Mouse (Mus musculus): ENCODE measurements around the gene 4930579F01Rik. TPM values are rescaled to one million over a fixed set of nuclear protein-coding genes. Genes with fewer than 3 reads are reported as not detected.

4930579F01Rik gene
- not detected for polyA plus RNA-seq (2017; shearing (Covaris generic))

GRCm38 (mm10) chr3:138193683-138194302 lies at the start of gene 4930579F01Rik:
Gene 4930579F01Rik, minus strand, starts transcription at chr3:138193825.
- no peak for ATAC-seq

- no peak for ATAC-seq
Observed at GRCm38 (mm10) chr3:138242933-138243332, 49.3 kb upstream of the 4930579F01Rik start.

- no peak for ATAC-seq
Observed at GRCm38 (mm10) chr3:138242021-138242726, 48.5 kb upstream of the 4930579F01Rik start.

- no peak for ATAC-seq
Observed at GRCm38 (mm10) chr3:138241371-138241770, 47.7 kb upstream of the 4930579F01Rik start.

- ATAC-seq = no peak
Observed at GRCm38 (mm10) chr3:138240942-138241341, 47.3 kb upstream of the 4930579F01Rik start.

- peak; percentile 45 for ATAC-seq
Observed at GRCm38 (mm10) chr3:138240411-138240810, 46.8 kb upstream of the 4930579F01Rik start.

GRCm38 (mm10) chr3:138239461-138239860 lies 45.8 kb upstream of the 4930579F01Rik start:
- no peak for ATAC-seq

GRCm38 (mm10) chr3:138238046-138238445 lies 44.4 kb upstream of the 4930579F01Rik start:
- no peak for ATAC-seq

- ATAC-seq = no peak
Observed at GRCm38 (mm10) chr3:138236546-138237163, 43.0 kb upstream of the 4930579F01Rik start.

- no peak for ATAC-seq
Observed at GRCm38 (mm10) chr3:138231531-138231930, 37.9 kb upstream of the 4930579F01Rik start.

GRCm38 (mm10) chr3:138230266-138230665 lies 36.6 kb upstream of the 4930579F01Rik start:
- no peak for ATAC-seq

GRCm38 (mm10) chr3:138229448-138229847 lies 35.8 kb upstream of the 4930579F01Rik start:
- no peak for ATAC-seq

- no peak for ATAC-seq
Observed at GRCm38 (mm10) chr3:138227782-138228181, 34.2 kb upstream of the 4930579F01Rik start.

- ATAC-seq = no peak
Observed at GRCm38 (mm10) chr3:138227082-138227481, 33.5 kb upstream of the 4930579F01Rik start.

GRCm38 (mm10) chr3:138226476-138226875 lies 32.9 kb upstream of the 4930579F01Rik start:
- ATAC-seq = no peak

- ATAC-seq = no peak
Observed at GRCm38 (mm10) chr3:138225853-138226252, 32.2 kb upstream of the 4930579F01Rik start.

- no peak for ATAC-seq
Observed at GRCm38 (mm10) chr3:138225331-138225730, 31.7 kb upstream of the 4930579F01Rik start.

- no peak for ATAC-seq
Observed at GRCm38 (mm10) chr3:138224363-138224954, 30.8 kb upstream of the 4930579F01Rik start.

- peak; percentile 85 for ATAC-seq
Observed at GRCm38 (mm10) chr3:138222952-138223351, 29.3 kb upstream of the 4930579F01Rik start.

GRCm38 (mm10) chr3:138222511-138222910 lies 28.9 kb upstream of the 4930579F01Rik start:
- no peak for ATAC-seq

- ATAC-seq = no peak
Observed at GRCm38 (mm10) chr3:138221116-138221515, 27.5 kb upstream of the 4930579F01Rik start.

GRCm38 (mm10) chr3:138217631-138218264 lies 24.1 kb upstream of the 4930579F01Rik start, which contains the start of gene Adh7:
Gene Adh7, plus strand, starts transcription at chr3:138217760.
- no peak for ATAC-seq

- ATAC-seq = no peak
Observed at GRCm38 (mm10) chr3:138216091-138216490, 22.5 kb upstream of the 4930579F01Rik start.

Measured in activated CD4-positive, CD25-positive, alpha-beta regulatory T cell, adult 4 months (primary cell).